In the genomic region with DNA sequence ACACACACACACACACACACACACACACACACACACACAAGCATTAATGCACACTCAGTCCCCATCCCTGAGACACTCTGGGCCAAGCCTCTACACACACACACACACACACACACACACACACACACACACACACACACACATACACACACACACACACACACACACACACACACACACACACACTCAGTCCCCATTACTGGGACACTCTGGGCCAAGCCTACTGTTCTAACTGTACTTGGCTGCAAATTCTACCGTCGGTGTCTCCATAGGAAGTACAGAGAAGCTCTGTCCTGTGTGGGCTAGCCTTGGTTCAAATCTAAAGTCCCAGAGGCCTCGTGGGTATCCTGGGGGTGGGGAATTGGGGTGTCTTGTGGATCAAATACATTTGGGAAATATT, we compare ENCODE assay signal across 31 mouse cellular contexts. TPM values are rescaled to one million over a fixed set of nuclear protein-coding genes. Genes with fewer than 3 reads are reported as not detected.
"Had no signal": no experiment of that assay in that cellular context is flagged by ENCODE, and none has a peak within 500 bp of the region (broad histone marks: within the 10 kb centered on the region; RNA-seq: fewer than 3 reads in every experiment).

No protein-coding gene starts in this region.

RNA-seq across cellular contexts. Expression of a gene that starts 1.2 kb away (rescaled TPM):
- total RNA-seq: forebrain, postnatal 0 days; gastrocnemius, adult 2 months; gastrocnemius, postnatal 10 days; gastrocnemius, postnatal 14 days; gastrocnemius, postnatal 25 days; gastrocnemius, postnatal 36 days; gastrocnemius, postnatal 4 days had no signal
- polyA plus RNA-seq: cortical plate, adult 2 months; embryonic facial prominence, embryonic 10.5 days; embryonic facial prominence, embryonic 11.5 days; embryonic facial prominence, embryonic 12.5 days; embryonic facial prominence, embryonic 13.5 days; embryonic facial prominence, embryonic 14.5 days; embryonic facial prominence, embryonic 15.5 days; erythroblast, embryonic 14.5 days; forebrain, embryonic 10.5 days; forebrain, embryonic 11.5 days; forebrain, embryonic 12.5 days; forebrain, embryonic 13.5 days; forebrain, embryonic 14.5 days; forebrain, embryonic 15.5 days; forebrain, embryonic 16.5 days; forebrain, postnatal 0 days; frontal cortex, adult 2 months; gonadal fat pad, adult 2 months; heart, adult 2 months had no signal

RNA-seq across cellular contexts. Expression of a gene that starts 10.9 kb away (rescaled TPM):
- total RNA-seq: common myeloid progenitor, adult 5-6 weeks; forebrain, postnatal 0 days; gastrocnemius, adult 18-20 months; gastrocnemius, adult 2 months; gastrocnemius, adult 8-10 months; gastrocnemius, postnatal 10 days; gastrocnemius, postnatal 14 days; gastrocnemius, postnatal 25 days; gastrocnemius, postnatal 36 days; gastrocnemius, postnatal 4 days; granulocyte monocyte progenitor cell, adult 5-6 weeks; heart, adult 18-20 months; heart, adult 2 months; heart, adult 8-10 months had no signal
- polyA plus RNA-seq: cortical plate, adult 2 months; embryonic facial prominence, embryonic 10.5 days; embryonic facial prominence, embryonic 11.5 days; embryonic facial prominence, embryonic 12.5 days; embryonic facial prominence, embryonic 13.5 days; embryonic facial prominence, embryonic 14.5 days; embryonic facial prominence, embryonic 15.5 days; erythroblast, embryonic 14.5 days; forebrain, embryonic 10.5 days; forebrain, embryonic 11.5 days; forebrain, embryonic 12.5 days; forebrain, embryonic 13.5 days; forebrain, embryonic 14.5 days; forebrain, embryonic 15.5 days; forebrain, embryonic 16.5 days; forebrain, postnatal 0 days; frontal cortex, adult 2 months; gonadal fat pad, adult 2 months; heart, adult 2 months had no signal
